Mouse (Mus musculus): Measurements from ENCODE around the gene Ranbp3l.

DNA sequence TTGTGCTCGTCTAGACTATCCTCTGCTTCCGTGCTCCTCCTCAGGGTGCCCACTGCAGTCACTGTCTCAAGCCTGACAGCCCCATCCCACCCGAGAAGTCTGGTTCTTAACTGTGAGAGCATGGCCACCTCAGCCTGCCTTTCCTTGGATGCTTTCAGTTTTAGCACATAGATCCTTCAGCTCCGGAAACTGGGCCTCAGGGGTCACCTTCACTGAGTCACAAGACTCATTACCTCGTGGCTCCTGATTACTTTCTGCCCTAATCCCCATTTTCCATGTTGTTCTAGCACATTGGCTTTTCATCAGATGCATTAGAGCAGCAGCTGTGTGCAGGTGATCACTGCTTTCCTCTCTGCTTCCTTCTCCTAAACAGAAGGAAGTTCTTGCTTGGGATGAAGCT, 119.7 kb downstream of the Ranbp3l start:
- TF ChIP-seq CTCF (IDR thresholded peaks at IDR 0.05) (no peak), POLR2A (IDR thresholded peaks at IDR 0.05; ENCODE audit: insufficient read depth, low read depth, low read length) (no peak)

All from heart, adult 2 months (tissue).